Mouse (Mus musculus) bone marrow macrophage, adult 2 months (primary cell): ENCODE measurements around the gene 3110082J24Rik. TPM values are rescaled to one million over a fixed set of nuclear protein-coding genes. Genes with fewer than 3 reads are reported as not detected.

Experiments
- H3K27ac ChIP-seq: 2 replicates; pipeline ENCODE4 v1.5.1; 2012; ENCODE audit warnings: low read depth, low read length; ENCODE audit not compliant: insufficient read depth
- H3K4me1 ChIP-seq: 2 replicates; pipeline ENCODE4 v1.6.1; 2012; ENCODE audit warnings: low read length; ENCODE audit not compliant: control insufficient read depth, insufficient read depth
- H3K4me3 ChIP-seq: 2 replicates; pipeline ENCODE4 v1.5.1; 2012; ENCODE audit warnings: mild to moderate bottlenecking, low read length, moderate library complexity; ENCODE audit not compliant: insufficient read depth
- CTCF ChIP-seq: IDR thresholded peaks from 2 replicates; pipeline ENCODE4 v1.5.1; 2012; ENCODE audit warnings: low read depth, mild to moderate bottlenecking, low read length, moderate library complexity
- POLR2A ChIP-seq: IDR thresholded peaks from 2 replicates; pipeline ENCODE4 v1.6.1; 2012; ENCODE audit warnings: mild to moderate bottlenecking, low read depth, low read length, borderline replicate concordance
- polyA plus RNA-seq: library from polyadenylated mRNA; stranded (reverse); fragments of >200 nt; gene quantifications from 2 replicates; pipeline ENCODE4 v1.2.4, GENCODE M21; 2012; ENCODE audit not compliant: missing spikeins, insufficient read depth, insufficient read length

The 3110082J24Rik gene
- polyA plus RNA-seq: not detected in 2 replicates

DNA sequence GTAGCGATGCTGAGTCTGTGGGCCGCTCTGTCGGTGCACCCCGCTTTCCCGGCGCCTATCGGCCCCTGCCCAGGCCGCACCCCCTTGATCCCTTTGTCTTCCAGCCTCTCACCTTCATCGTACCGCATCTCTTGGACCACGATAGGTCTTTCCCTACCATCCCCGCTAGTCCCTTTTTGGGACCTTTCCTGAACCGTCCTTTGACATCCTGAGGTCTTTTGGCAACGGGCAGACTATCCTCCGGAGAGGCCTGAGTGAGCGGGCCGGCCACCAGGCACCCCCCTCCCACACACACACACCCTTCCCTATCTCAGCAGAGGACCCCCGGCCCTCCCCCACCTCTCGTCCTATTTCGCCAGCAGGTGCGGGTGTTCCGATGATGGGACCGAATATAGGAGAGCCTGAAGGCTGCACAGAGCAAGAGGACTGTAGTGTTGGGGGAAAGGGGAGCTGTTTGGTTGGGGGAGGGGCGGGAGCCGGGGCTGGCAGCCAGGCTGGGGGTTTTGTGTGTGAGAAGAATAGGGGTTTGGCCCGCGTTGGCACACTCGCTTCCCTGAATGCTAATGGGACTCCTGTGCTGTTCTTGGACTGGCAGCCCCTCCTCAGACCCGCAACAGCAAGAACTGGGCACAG is at the start of gene 3110082J24Rik:
TSS of gene 3110082J24Rik (minus strand) at position 419 of the 633 bp plus-strand sequence.
- no peak for TF ChIP-seq POLR2A
- no peak for TF ChIP-seq CTCF
- no peak within 1 kb of the TSS for H3K4me3 ChIP-seq
- H3K27ac ChIP-seq: no peak within 1 kb of the TSS
- H3K4me1 ChIP-seq: no peaks in the 10 kb centered on the region

DNA sequence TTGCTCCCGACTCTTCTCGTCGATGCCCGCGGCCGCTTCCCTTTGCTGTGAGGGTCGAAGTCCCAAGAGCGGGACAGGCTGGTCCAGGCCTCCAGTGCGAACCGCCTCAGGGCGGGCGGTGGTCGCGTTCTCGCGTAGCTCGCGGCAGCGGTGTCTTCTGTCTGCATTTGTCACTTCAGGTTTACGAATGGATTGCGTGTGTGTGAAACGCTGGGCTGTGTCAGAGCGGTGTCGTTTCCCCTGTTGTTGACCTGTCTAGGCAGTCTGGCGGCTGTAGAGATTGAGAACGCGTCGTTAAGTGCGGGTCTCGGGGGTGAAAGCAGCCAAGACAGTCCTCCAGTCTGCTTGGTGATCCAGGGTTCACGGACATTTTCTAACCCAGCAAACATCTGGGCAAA is 49.5 kb upstream of the 3110082J24Rik start:
- TF ChIP-seq CTCF (no peak), POLR2A (no peak)
- peaks cover 8% of the 10 kb centered on the region for H3K4me1 ChIP-seq
- H3K27ac ChIP-seq: peak overlapping the region; percentile 40
- peak overlapping the region; percentile 97 for H3K4me3 ChIP-seq

DNA sequence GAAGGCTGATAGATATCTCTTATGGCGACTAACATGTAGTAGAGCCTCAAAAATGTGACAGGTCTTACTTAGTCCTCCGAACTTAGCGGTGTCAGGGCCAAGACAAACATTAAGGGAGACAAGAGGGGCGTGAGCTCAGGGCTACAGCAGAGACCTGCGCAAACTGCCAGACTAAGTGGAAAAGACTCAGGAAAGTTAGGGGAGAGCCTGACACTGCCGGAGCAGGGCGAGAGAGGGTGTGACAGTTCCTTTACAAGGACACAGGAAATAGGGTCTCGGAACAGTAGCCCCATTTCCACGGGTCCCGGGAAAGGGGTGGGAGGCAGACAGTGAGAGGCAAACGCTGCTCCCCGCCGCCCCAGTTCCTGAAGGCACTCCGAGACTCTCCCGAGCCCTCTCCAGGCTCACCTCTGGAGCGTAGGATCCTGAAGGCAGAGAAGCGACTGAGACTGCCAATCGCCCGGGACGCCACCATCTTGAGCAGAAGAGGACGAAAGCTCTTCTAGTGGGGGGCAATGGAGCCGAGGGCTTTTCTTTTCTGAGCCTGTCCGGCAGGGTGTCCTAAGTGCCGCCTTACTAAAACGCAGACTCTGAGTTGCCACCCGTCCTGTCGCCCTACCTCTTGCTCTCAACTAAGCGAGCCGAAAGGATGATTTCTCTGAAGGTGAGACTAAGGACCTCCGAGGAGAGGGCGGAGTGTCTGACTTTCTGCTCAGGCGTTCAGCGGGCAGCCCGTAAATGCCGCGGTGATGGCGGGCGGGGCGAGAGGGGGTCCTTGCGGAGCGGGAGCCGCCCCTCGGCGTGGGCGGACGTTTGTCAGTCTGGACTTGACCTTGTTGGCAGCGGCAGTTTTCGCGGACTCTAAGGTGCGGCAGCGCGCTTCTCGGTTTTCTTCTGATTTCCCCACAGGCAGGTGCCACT is 48.8 kb upstream of the 3110082J24Rik start, which contains the start of the genes Hadha and Hadhb:
TSS of gene Hadha (minus strand) at position 689 of the 921 bp plus-strand sequence.
TSS of gene Hadhb (plus strand) at position 775 of the 921 bp plus-strand sequence.
- Histone ChIP-seq H3K27ac (peak within 1 kb of the TSS; percentile 74), H3K4me3 (peak within 1 kb of the TSS; percentile 97), H3K4me1 (peaks cover 8% of the 10 kb centered on the region)
- TF ChIP-seq POLR2A: peak; percentile 88; the same call in 1 of the 2 replicates
- TF ChIP-seq CTCF: no peak

DNA sequence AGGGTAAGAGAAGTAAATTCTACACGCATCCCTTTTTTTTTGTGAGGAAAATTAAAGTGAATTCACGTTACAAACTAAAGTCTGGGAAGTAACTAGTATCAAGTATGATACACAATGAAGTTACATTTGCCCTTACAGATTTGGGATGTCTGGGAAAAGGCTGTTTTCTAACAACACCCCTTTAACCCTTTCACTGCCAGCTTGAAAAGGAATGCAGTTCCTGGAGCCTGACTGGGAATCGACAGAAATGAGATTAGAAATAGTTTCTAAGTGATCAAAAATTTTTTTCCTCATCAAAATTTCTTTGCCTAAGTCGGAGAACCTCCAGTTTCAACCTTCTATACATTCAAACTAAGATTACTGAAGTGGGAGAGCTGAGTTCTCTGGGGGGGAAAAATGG is 48.1 kb upstream of the 3110082J24Rik start:
- Histone ChIP-seq H3K27ac (no peak overlapping the region), H3K4me3 (peak overlapping the region; percentile 97), H3K4me1 (peaks cover 8% of the 10 kb centered on the region)
- TF ChIP-seq POLR2A (no peak), CTCF (no peak)

DNA sequence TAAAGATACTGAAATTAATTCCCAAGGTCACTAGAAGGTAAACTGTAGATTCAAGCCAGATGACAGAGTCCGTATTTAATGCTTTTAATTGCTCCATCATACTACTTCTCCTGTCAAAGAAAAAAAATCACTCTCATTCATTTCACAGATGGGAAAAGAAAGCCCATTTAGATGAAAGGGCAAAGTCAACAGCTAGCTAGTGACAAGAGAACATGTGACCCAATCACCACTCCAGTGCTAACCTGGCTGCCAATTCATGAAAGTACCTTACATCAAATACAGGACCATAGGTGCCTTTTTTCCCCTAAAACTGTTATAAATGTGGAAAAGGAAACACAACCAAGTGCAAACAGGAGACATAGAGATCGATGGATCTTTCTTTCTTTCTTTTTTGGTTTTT is 47.3 kb upstream of the 3110082J24Rik start:
- Histone ChIP-seq H3K27ac (no peak overlapping the region), H3K4me3 (no peak overlapping the region), H3K4me1 (peaks cover 12% of the 10 kb centered on the region)
- TF ChIP-seq CTCF: no peak
- no peak for TF ChIP-seq POLR2A

DNA sequence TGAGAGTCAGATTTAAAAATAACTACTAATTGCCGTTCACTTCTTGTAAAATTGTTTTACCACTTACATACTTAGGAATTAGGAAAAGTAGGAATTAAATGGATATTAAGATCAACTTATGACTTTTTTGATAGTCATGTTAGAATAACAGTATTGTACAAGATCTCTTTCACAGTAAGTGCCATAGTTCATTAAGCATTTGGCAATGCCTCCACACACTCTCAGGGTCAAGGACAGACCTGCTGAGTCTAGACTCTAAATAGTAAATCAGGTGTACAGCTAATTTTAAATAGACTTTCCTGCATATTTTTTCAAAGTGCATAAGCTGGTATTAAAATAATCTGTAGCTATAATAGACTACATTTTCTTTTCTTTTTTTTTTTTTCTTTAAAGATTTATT is 46.5 kb upstream of the 3110082J24Rik start:
- peaks cover 13% of the 10 kb centered on the region for H3K4me1 ChIP-seq
- H3K4me3 ChIP-seq: no peak overlapping the region
- TF ChIP-seq CTCF (no peak), POLR2A (no peak)
- H3K27ac ChIP-seq: no peak overlapping the region

DNA sequence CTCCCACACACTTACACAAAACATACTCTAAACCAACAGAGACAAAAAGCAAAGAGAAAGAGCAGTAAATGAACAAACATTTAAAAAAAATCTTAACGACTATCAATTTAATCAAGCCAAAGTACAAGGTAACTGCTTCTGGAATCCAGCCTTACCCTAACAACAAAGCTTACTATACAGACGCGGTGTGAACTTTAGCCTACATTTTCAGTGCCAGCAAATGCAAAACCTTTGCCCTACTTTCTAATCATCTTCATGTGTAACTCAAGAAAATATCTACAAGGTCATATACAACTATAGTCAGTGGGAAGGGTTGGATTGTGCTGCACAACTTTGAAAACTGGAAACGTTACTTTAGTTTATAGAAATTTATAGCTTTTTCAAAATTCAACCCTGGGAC is 46.1 kb upstream of the 3110082J24Rik start:
- Histone ChIP-seq H3K27ac (no peak overlapping the region), H3K4me1 (peaks cover 13% of the 10 kb centered on the region), H3K4me3 (no peak overlapping the region)
- TF ChIP-seq CTCF (no peak), POLR2A (no peak)

DNA sequence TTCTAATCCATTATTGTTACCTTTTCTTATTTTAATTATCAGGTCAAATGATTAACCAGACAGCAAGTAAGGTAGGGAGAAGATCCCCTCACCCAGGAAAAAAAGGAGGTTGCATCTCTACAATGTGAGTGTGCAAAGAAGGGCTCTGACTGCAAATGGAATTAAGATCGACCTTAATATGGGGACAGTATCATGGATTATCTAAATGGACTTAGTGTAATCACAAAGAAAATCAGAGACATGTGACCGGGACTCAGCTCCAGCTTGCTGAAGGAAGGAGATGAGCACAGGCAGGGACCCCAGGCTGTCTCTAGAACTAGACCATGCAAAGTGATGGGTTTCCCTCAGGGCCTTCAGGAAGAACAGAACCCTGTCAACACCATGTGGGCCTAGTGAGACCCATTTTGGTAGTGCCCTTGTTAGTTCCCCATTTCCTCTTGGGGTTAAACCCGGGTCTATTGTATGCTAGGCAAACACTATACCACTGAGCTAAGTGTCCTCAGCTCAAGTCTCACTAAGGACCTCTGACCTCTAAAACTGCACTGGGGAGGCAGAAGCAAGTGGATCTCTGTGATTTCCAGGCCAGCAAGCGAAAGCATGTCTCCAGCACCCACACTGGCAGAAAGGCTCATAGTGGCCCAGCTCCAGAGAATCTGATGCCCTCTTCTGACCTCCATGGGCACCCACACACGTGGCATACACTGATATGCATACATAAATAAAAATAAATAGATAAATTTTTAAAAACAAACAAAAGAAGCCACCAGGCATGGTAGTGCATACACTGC is 42.4 kb upstream of the 3110082J24Rik start:
- no peak overlapping the region for H3K27ac ChIP-seq
- TF ChIP-seq POLR2A: no peak
- TF ChIP-seq CTCF: no peak
- H3K4me1 ChIP-seq: peaks cover 10% of the 10 kb centered on the region

DNA sequence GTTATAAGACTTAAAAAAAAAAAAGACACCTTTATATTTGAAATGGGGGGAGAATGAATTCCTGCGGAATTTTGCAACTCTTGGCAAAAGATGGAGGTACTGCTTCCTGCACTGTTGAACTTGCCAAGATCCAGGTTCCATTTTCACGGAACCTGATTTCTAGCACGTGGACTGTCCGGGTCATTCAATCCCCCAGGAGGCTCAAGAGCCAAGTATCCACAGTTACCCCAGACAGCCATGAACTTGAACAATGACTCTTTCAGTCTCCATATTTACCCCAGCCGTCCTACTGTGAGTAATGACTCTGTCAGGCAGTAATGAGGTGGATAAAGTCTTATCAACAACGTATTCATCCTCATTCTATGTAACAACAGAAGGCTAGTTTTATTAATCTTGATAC is 40.6 kb upstream of the 3110082J24Rik start:
- no peak overlapping the region for H3K27ac ChIP-seq
- TF ChIP-seq POLR2A: no peak
- no peak for TF ChIP-seq CTCF
- peaks cover 8% of the 10 kb centered on the region for H3K4me1 ChIP-seq
- no peak overlapping the region for H3K4me3 ChIP-seq

More for the DNA sequence above, 42.4 kb upstream of the 3110082J24Rik start:
- H3K4me3 ChIP-seq: no peak overlapping the region
